Mouse (Mus musculus) heart, postnatal 0 days (tissue): ENCODE results near the gene S100a1. TPM values are rescaled to one million over a fixed set of nuclear protein-coding genes. Genes with fewer than 3 reads are reported as not detected.

Experiments
- ATAC-seq: fragments of 200-750 bp; cut with Nextera tagmentation; 2 replicates; pipeline ENCODE4 v1.8.0; 2017; ENCODE audit warnings: low read depth, moderate number of reproducible peaks, moderate library complexity; ENCODE audit not compliant: insufficient read depth
- DNase-seq: peaks from one replicate; pipeline ENCODE4 v3.0.0-alpha.2; 2016; ENCODE audit warnings: low spot score
- H3K27ac ChIP-seq: fragments of 300-500 bp; sonication (generic); 2 replicates; pipeline ENCODE4 v1.5.1; 2014; ENCODE audit warnings: low read depth, mild to moderate bottlenecking
- H3K27me3 ChIP-seq: fragments of 300-500 bp; sonication (generic); 2 replicates; pipeline ENCODE4 v1.6.1; 2014; ENCODE audit warnings: low read length, mixed read lengths; ENCODE audit not compliant: control insufficient read depth, insufficient read depth
- H3K36me3 ChIP-seq: fragments of 300-500 bp; sonication (generic); replicated peaks from 2 replicates; pipeline ENCODE4 v1.6.1; 2014; ENCODE audit warnings: low read length, mixed read lengths; ENCODE audit not compliant: control insufficient read depth, insufficient read depth
- H3K4me1 ChIP-seq: fragments of 300-500 bp; sonication (generic); 2 replicates; pipeline ENCODE4 v1.6.1; 2014; ENCODE audit warnings: antibody characterized with exemption; ENCODE audit not compliant: control insufficient read depth, insufficient read depth
- H3K4me2 ChIP-seq: fragments of 300-500 bp; sonication (generic); 2 replicates; pipeline ENCODE4 v1.6.1; 2014; ENCODE audit warnings: low read depth, mild to moderate bottlenecking, low read length, moderate library complexity
- H3K4me3 ChIP-seq: fragments of 300-500 bp; sonication (generic); 2 replicates; pipeline ENCODE4 v1.5.1; 2014; ENCODE audit warnings: low read depth, low read length
- H3K9ac ChIP-seq: fragments of 300-500 bp; sonication (generic); replicated peaks from 2 replicates; pipeline ENCODE4 v1.6.1; 2014; ENCODE audit warnings: low read depth, low read length, mixed read lengths
- H3K9me3 ChIP-seq: fragments of 300-500 bp; sonication (generic); replicated peaks from 2 replicates; pipeline ENCODE4 v1.6.1; 2016; ENCODE audit warnings: low read length; ENCODE audit not compliant: control insufficient read depth
- CTCF ChIP-seq: IDR thresholded peaks from 2 replicates; pipeline ENCODE4 v1.5.1; 2016; ENCODE audit warnings: antibody characterized with exemption, control low read depth, low read depth
- EP300 ChIP-seq: IDR thresholded peaks from 2 replicates; pipeline ENCODE4 v1.6.1; 2016; ENCODE audit warnings: antibody characterized with exemption, low read depth
- WGBS: fragments of 180-500 bp; shearing (Covaris S2); extraction: QIAGEN DNeasy Blood & Tissue Kit; methylation state at CpG from one replicate; pipeline ENCODE4 v1.1.7; 2014; 5-methylcytosine and 5-hydroxymethylcytosine counted together
- polyA plus RNA-seq: library from polyadenylated mRNA; unstranded; fragments of >200 nt; fragmentation: Nextera tagmentation; extraction: Ambion mirVana; gene quantifications from 2 replicates; pipeline ENCODE4 v1.2.1, GENCODE M21; 2015
- total RNA-seq: library from RNA; depleted of rRNA; stranded (reverse); fragments of >200 nt; gene quantifications from 2 replicates; pipeline ENCODE4 v1.2.3, GENCODE M21; 2014; ENCODE audit warnings: low replicate concordance

S100a1 gene
- total and polyA plus RNA-seq, 2 experiments from 2014 or later: 462 to 721 TPM

DNA sequence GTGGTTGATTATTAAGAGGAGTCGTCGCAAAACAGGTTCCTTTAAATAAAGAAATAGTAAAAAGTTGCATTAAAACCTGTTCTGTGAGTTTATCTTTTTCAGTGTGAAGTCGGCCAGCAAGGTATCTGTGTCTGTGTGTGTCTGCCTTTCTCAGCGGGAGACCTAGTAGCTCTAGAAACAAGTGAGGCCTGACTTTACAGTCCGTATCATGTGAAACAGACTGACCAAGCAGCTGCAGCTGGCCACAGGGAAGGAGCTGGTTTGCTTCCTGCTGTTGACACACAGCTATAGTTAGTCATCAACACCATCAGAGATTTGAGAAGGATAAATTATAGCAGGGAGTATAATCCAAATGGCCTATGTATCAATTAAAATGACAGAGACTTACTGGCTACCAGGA, 17.5 kb upstream of the S100a1 start:
- no peaks in the 10 kb centered on the region for H3K36me3 ChIP-seq
- no peaks in the 10 kb centered on the region for H3K9me3 ChIP-seq
- TF ChIP-seq CTCF: no peak
- no peak for TF ChIP-seq EP300
- WGBS: 66% methylated on average over 5 of the region's 5 CpGs
- H3K4me3 ChIP-seq: no peak overlapping the region
- no peak overlapping the region for H3K9ac ChIP-seq
- H3K27ac ChIP-seq: no peak overlapping the region
- DNase-seq (no peak), ATAC-seq (no peak)
- H3K4me1 ChIP-seq: no peaks in the 10 kb centered on the region
- H3K27me3 ChIP-seq: no peaks in the 10 kb centered on the region
- H3K4me2 ChIP-seq: no peak overlapping the region

DNA sequence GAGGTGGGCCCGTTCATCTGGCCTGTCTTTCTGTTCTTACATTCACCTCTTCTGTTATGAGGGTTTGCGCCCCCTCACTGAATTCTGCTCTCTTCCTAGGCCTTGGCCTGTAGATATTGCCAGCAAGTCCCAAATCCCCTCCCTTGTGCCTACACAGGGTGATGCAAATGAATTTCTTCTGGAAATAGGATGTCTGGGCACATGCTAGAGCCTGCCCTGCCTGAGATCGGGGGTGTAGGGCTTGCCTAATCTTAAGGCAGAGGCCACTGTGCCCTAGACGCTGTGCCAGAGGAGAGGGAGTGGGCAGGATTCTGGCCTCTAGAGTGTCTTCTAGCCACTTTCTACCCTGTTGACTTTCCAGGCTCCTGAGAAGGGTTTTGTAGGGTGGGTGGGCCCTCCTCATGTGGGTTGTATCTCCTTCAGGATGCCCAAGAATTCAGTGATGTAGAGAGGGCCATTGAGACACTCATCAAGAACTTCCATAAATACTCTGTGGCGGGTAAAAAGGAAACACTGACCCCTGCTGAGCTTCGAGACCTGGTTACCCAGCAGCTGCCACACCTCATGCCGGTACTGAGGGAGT, 13.2 kb upstream of the S100a1 start:
- TF ChIP-seq EP300 (no peak), CTCF (no peak)
- Histone ChIP-seq H3K9ac (no peak overlapping the region), H3K4me3 (no peak overlapping the region), H3K9me3 (no peaks in the 10 kb centered on the region), H3K36me3 (peaks cover 14% of the 10 kb centered on the region), H3K27me3 (no peaks in the 10 kb centered on the region), H3K4me1 (no peaks in the 10 kb centered on the region), H3K27ac (no peak overlapping the region), H3K4me2 (no peak overlapping the region)
- ATAC-seq: no peak
- WGBS: 90% methylated on average over 7 of the region's 7 CpGs
- no peak for DNase-seq

GRCm38 (mm10) chr3:90526580-90526979, 12.4 kb upstream of the S100a1 start, which contains the start of gene S100a14:
Gene S100a14, plus strand, starts transcription at chr3:90526856.
- peaks cover 14% of the 10 kb centered on the region for H3K36me3 ChIP-seq
- no peaks in the 10 kb centered on the region for H3K9me3 ChIP-seq
- no peaks in the 10 kb centered on the region for H3K4me1 ChIP-seq
- WGBS: 26% methylated on average over 5 of the region's 5 CpGs
- TF ChIP-seq EP300 (no peak), CTCF (no peak)
- H3K27me3 ChIP-seq: no peaks in the 10 kb centered on the region
- ATAC-seq (no peak), DNase-seq (no peak)
- H3K4me3 ChIP-seq: no peak within 1 kb of the TSS
- H3K27ac ChIP-seq: no peak within 1 kb of the TSS
- H3K9ac ChIP-seq: no peak within 1 kb of the TSS
- no peak within 1 kb of the TSS for H3K4me2 ChIP-seq

GRCm38 (mm10) chr3:90526076-90526475, 11.9 kb upstream of the S100a1 start:
- WGBS: 62% methylated on average over 2 of the region's 2 CpGs
- H3K4me3 ChIP-seq: no peak overlapping the region
- ATAC-seq (no peak), DNase-seq (no peak)
- peaks cover 14% of the 10 kb centered on the region for H3K36me3 ChIP-seq
- H3K4me2 ChIP-seq: no peak overlapping the region
- no peaks in the 10 kb centered on the region for H3K4me1 ChIP-seq
- no peak for TF ChIP-seq CTCF
- no peak for TF ChIP-seq EP300
- no peaks in the 10 kb centered on the region for H3K9me3 ChIP-seq
- H3K27me3 ChIP-seq: no peaks in the 10 kb centered on the region
- no peak overlapping the region for H3K27ac ChIP-seq
- no peak overlapping the region for H3K9ac ChIP-seq

DNA sequence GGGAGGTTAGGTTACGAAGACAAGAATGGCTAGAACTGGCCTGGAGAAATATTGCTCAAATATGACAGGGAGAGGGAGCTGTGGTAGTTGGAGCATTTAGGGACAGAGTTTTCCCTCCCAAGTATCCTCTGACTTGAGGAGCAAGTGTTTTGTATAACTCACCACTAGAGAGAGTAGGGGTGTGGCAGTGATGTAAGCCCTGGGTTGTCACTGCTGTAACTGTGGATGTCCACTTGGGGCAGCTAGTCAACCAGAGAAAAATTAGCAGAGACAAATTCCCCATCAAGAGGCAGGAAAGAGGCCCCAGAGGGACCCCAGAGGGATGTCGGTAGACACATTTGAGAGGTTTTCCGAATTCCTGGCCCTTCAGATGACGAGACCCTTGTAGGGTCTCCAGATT, 11.2 kb upstream of the S100a1 start:
- WGBS: 51% methylated on average over 4 of the region's 4 CpGs

DNA sequence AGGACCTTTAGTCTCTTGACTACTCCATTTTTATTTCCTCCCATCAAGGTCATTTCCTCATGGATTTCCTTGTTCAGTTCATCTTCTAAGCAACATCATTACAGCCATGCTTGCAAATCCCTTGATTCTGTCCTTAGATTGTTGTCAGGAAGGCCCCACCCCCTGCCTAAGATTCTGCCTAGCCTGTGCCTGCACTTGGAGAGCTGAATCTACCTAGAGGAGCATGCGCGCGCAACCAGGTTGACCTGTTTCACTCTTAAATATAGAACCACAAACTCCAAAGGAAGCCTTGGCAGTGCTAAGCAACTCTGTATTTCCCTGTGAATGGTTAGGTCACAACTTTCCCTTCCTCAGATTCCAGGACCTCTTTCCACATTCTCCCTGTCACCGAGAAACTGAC, 3.5 kb upstream of the S100a1 start:
- Histone ChIP-seq H3K27ac (no peak overlapping the region), H3K36me3 (peaks cover 7% of the 10 kb centered on the region; the same call in 1 of the 2 replicates), H3K9me3 (no peaks in the 10 kb centered on the region), H3K4me1 (peaks cover 24% of the 10 kb centered on the region), H3K27me3 (no peaks in the 10 kb centered on the region), H3K4me2 (no peak overlapping the region), H3K9ac (no peak overlapping the region), H3K4me3 (no peak overlapping the region)
- TF ChIP-seq EP300 (no peak), CTCF (no peak)
- DNase-seq (no peak), ATAC-seq (no peak)
- WGBS: 70% methylated on average over 4 of the region's 4 CpGs

More for the DNA sequence above, 11.2 kb upstream of the S100a1 start:
- Histone ChIP-seq H3K4me2 (no peak overlapping the region), H3K27me3 (no peaks in the 10 kb centered on the region), H3K27ac (no peak overlapping the region), H3K4me3 (no peak overlapping the region), H3K9ac (no peak overlapping the region), H3K36me3 (peaks cover 14% of the 10 kb centered on the region), H3K4me1 (no peaks in the 10 kb centered on the region), H3K9me3 (no peaks in the 10 kb centered on the region)
- TF ChIP-seq CTCF (peak; percentile 78), EP300 (no peak)
- DNase-seq (peak; percentile 85), ATAC-seq (peak; percentile 77)
